Mouse (Mus musculus) brain, embryonic 14.5 days (tissue): ENCODE results near the gene Lmo1.

Experiments used
- CTCF ChIP-seq: fragments of 200-500 bp; IDR thresholded peaks from 2 replicates; pipeline ENCODE4 v1.5.1; 2012; ENCODE audit warnings: inconsistent platforms, mild to moderate bottlenecking, moderate library complexity, borderline replicate concordance; ENCODE audit not compliant: insufficient read depth, insufficient read length; ENCODE audit errors: extremely low read depth
- POLR2A ChIP-seq: fragments of 200-500 bp; IDR thresholded peaks from 2 replicates; pipeline ENCODE4 v1.6.1; 2012; ENCODE audit warnings: mild to moderate bottlenecking, inconsistent platforms, borderline replicate concordance; ENCODE audit not compliant: poor library complexity, insufficient read depth, insufficient read length, severe bottlenecking; ENCODE audit errors: extremely low read depth

- no peak for TF ChIP-seq CTCF
- TF ChIP-seq POLR2A: no peak
Measured at GRCm38 (mm10) chr7:109171874-109172273, 3.1 kb downstream of the Lmo1 start.
